Mouse (Mus musculus): ENCODE results near the gene Serinc2. TPM values are rescaled to one million over a fixed set of nuclear protein-coding genes. Genes with fewer than 3 reads are reported as not detected.

Serinc2 gene
- polyA plus RNA-seq, 1 experiment from 2014 or later: 10.8 TPM

DNA sequence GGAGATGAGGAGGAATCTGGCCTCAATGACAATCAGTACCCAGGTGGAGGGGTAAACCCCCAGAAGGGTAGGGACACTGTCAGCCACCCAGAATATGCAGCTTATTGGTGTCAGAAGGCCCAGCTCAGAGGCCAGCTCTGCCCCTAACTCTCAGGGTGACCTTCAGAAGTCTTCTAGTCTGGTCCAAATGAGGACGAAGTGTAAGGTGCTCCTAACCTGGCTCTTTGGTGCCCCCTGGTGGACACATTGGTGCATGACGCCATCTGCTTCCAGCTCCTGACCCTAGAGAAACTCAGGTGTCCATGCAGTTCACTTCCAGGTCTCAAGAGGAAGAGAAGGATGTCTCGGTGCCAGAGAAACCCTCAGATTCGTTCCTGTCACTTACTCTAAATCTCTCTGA lies 13.3 kb upstream of the Serinc2 start:
- no peak for ATAC-seq (replicated peaks; ENCODE audit: insufficient number of reproducible peaks, low FRiP score, low TSS enrichment)
- 4% methylated on average over 4 of the region's 4 CpGs for WGBS (ENCODE audit: insufficient replicate concordance)
- H3K9ac ChIP-seq (ENCODE audit: low read depth, low read length): no peak overlapping the region
- no peak overlapping the region for H3K4me3 ChIP-seq (ENCODE audit: low read depth, low read length)
- H3K9me3 ChIP-seq (replicated peaks; ENCODE audit: control insufficient read depth, low read length): no peaks in the 10 kb centered on the region
- 0 out of 2 replicates have a peak, but pooled peaks cover 3% of the 10 kb centered on the region for H3K27me3 ChIP-seq (ENCODE audit: control insufficient read depth, insufficient read depth, low read length)
- H3K27ac ChIP-seq (ENCODE audit: low read depth, low read length): no peak overlapping the region
- H3K36me3 ChIP-seq (ENCODE audit: control insufficient read depth, insufficient read depth, low read length): no peaks in the 10 kb centered on the region
- no peak overlapping the region for H3K4me2 ChIP-seq
- H3K4me1 ChIP-seq (ENCODE audit: control insufficient read depth, insufficient read depth, low read length): peaks cover 1% of the 10 kb centered on the region; the same call in 1 of the 2 replicates

- H3K4me1 ChIP-seq (ENCODE audit: control insufficient read depth, insufficient read depth, low read length): no peaks in the 10 kb centered on the region
- H3K9ac ChIP-seq (ENCODE audit: low read depth, low read length): no peak overlapping the region
- peaks cover 14% of the 10 kb centered on the region; the same call in 1 of the 2 replicates for H3K27me3 ChIP-seq (ENCODE audit: control insufficient read depth, insufficient read depth, low read length)
- no peak overlapping the region for H3K4me2 ChIP-seq
- WGBS (ENCODE audit: insufficient replicate concordance): 64% methylated on average over 3 of the region's 3 CpGs
- no peak overlapping the region for H3K4me3 ChIP-seq (ENCODE audit: low read depth, low read length)
- H3K27ac ChIP-seq (ENCODE audit: low read depth, low read length): no peak overlapping the region
- no peak for ATAC-seq (replicated peaks; ENCODE audit: insufficient number of reproducible peaks, low FRiP score, low TSS enrichment)
- no peaks in the 10 kb centered on the region for H3K9me3 ChIP-seq (replicated peaks; ENCODE audit: control insufficient read depth, low read length)
- H3K36me3 ChIP-seq (ENCODE audit: control insufficient read depth, insufficient read depth, low read length): no peaks in the 10 kb centered on the region
Observed at GRCm38 (mm10) chr4:130289824-130290223, 10.8 kb upstream of the Serinc2 start.

DNA sequence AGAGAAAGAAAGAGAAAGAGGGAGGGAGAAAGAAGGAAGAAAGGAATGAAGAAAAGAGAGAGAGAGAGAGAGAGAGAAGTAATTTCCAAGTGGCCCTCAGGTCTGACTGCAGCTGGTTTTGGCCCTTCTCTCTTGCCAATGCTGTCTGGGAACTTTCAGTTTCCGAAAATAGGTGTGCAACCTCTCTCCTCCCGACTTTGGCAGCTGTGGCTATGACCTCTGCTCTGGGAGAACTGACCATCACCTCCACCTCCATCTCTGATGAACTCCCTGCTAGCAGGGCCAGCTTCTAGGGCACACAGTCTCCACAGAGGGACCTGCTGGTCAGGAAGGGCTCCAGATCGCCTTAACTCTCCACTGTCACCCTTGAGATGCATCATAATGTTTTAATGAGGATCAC lies 7.5 kb upstream of the Serinc2 start:
- H3K4me1 ChIP-seq (ENCODE audit: control insufficient read depth, insufficient read depth, low read length): no peaks in the 10 kb centered on the region
- no peaks in the 10 kb centered on the region for H3K36me3 ChIP-seq (ENCODE audit: control insufficient read depth, insufficient read depth, low read length)
- WGBS (ENCODE audit: insufficient replicate concordance): 44% methylated on average over 3 of the region's 3 CpGs
- no peak overlapping the region for H3K27ac ChIP-seq (ENCODE audit: low read depth, low read length)
- H3K4me2 ChIP-seq: no peak overlapping the region
- peaks cover 15% of the 10 kb centered on the region; the same call in 1 of the 2 replicates for H3K27me3 ChIP-seq (ENCODE audit: control insufficient read depth, insufficient read depth, low read length)
- ATAC-seq (replicated peaks; ENCODE audit: insufficient number of reproducible peaks, low FRiP score, low TSS enrichment): no peak
- no peak overlapping the region for H3K9ac ChIP-seq (ENCODE audit: low read depth, low read length)
- no peak overlapping the region for H3K4me3 ChIP-seq (ENCODE audit: low read depth, low read length)
- H3K9me3 ChIP-seq (replicated peaks; ENCODE audit: control insufficient read depth, low read length): no peaks in the 10 kb centered on the region

GRCm38 (mm10) chr4:130283826-130284225 lies 4.8 kb upstream of the Serinc2 start:
- Histone ChIP-seq H3K4me1 (ENCODE audit: control insufficient read depth, insufficient read depth, low read length) (no peaks in the 10 kb centered on the region), H3K9ac (ENCODE audit: low read depth, low read length) (no peak overlapping the region), H3K9me3 (replicated peaks; ENCODE audit: control insufficient read depth, low read length) (no peaks in the 10 kb centered on the region), H3K4me3 (ENCODE audit: low read depth, low read length) (no peak overlapping the region), H3K4me2 (no peak overlapping the region), H3K27ac (ENCODE audit: low read depth, low read length) (no peak overlapping the region), H3K36me3 (ENCODE audit: control insufficient read depth, insufficient read depth, low read length) (no peaks in the 10 kb centered on the region), H3K27me3 (ENCODE audit: control insufficient read depth, insufficient read depth, low read length) (peaks cover 25% of the 10 kb centered on the region)
- 73% methylated on average over 9 of the region's 9 CpGs for WGBS (ENCODE audit: insufficient replicate concordance)
- ATAC-seq (replicated peaks; ENCODE audit: insufficient number of reproducible peaks, low FRiP score, low TSS enrichment): no peak

GRCm38 (mm10) chr4:130282856-130283255 lies 3.9 kb upstream of the Serinc2 start:
- no peaks in the 10 kb centered on the region for H3K36me3 ChIP-seq (ENCODE audit: control insufficient read depth, insufficient read depth, low read length)
- H3K9ac ChIP-seq (ENCODE audit: low read depth, low read length): no peak overlapping the region
- ATAC-seq (replicated peaks; ENCODE audit: insufficient number of reproducible peaks, low FRiP score, low TSS enrichment): no peak
- H3K9me3 ChIP-seq (replicated peaks; ENCODE audit: control insufficient read depth, low read length): no peaks in the 10 kb centered on the region
- H3K27ac ChIP-seq (ENCODE audit: low read depth, low read length): no peak overlapping the region
- H3K4me3 ChIP-seq (ENCODE audit: low read depth, low read length): no peak overlapping the region
- 71% methylated on average over 5 of the region's 5 CpGs for WGBS (ENCODE audit: insufficient replicate concordance)
- peaks cover 31% of the 10 kb centered on the region for H3K27me3 ChIP-seq (ENCODE audit: control insufficient read depth, insufficient read depth, low read length)
- no peaks in the 10 kb centered on the region for H3K4me1 ChIP-seq (ENCODE audit: control insufficient read depth, insufficient read depth, low read length)
- H3K4me2 ChIP-seq: no peak overlapping the region

DNA sequence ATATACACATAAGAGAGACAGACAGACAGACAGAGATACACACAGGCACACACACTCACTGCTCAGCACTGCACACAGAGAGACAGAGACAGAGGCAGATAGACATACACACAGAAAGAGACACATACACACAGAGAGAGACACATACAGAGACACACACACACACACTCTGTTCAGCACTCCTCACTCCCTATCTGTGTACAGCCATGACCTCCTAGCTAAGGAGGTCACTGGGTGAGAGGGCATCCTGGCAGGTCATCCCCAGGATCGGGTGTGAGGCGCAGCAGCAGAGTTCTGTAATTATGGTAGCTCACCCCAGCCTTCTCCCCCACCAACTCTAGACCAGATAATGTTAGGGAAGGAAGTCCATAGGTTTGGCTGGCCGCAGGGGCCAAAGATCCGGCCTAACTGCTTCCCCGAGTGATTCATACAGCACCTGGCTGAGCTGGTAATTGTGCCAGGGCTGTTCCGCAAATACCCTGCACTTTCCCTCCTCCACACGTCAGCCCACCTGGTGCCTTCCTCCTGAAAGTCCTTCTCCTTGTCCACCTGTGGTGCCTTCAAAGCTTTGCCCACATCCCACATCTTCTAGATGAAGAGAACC lies 2.3 kb downstream of the Serinc2 start:
- peaks cover 70% of the 10 kb centered on the region for H3K27me3 ChIP-seq (ENCODE audit: control insufficient read depth, insufficient read depth, low read length)
- WGBS (ENCODE audit: insufficient replicate concordance): 60% methylated on average over 7 of the region's 7 CpGs
- no peaks in the 10 kb centered on the region for H3K36me3 ChIP-seq (ENCODE audit: control insufficient read depth, insufficient read depth, low read length)

GRCm38 (mm10) chr4:130275823-130276105 lies 3.2 kb downstream of the Serinc2 start:
- H3K4me2 ChIP-seq: peak overlapping the region; percentile 97; the same call in 1 of the 2 replicates
- H3K27me3 ChIP-seq (ENCODE audit: control insufficient read depth, insufficient read depth, low read length): peaks cover 76% of the 10 kb centered on the region
- H3K9ac ChIP-seq (ENCODE audit: low read depth, low read length): no peak overlapping the region
- H3K4me3 ChIP-seq (ENCODE audit: low read depth, low read length): no peak overlapping the region
- 50% methylated on average over 5 of the region's 5 CpGs for WGBS (ENCODE audit: insufficient replicate concordance)
- H3K27ac ChIP-seq (ENCODE audit: low read depth, low read length): no peak overlapping the region
- H3K4me1 ChIP-seq (ENCODE audit: control insufficient read depth, insufficient read depth, low read length): peaks cover 17% of the 10 kb centered on the region
- H3K9me3 ChIP-seq (replicated peaks; ENCODE audit: control insufficient read depth, low read length): no peaks in the 10 kb centered on the region
- no peaks in the 10 kb centered on the region for H3K36me3 ChIP-seq (ENCODE audit: control insufficient read depth, insufficient read depth, low read length)
- no peak for ATAC-seq (replicated peaks; ENCODE audit: insufficient number of reproducible peaks, low FRiP score, low TSS enrichment)

More for the DNA sequence above, 2.3 kb downstream of the Serinc2 start:
- Histone ChIP-seq H3K4me1 (ENCODE audit: control insufficient read depth, insufficient read depth, low read length) (peaks cover 17% of the 10 kb centered on the region), H3K9ac (ENCODE audit: low read depth, low read length) (no peak overlapping the region), H3K27ac (ENCODE audit: low read depth, low read length) (no peak overlapping the region), H3K4me2 (no peak overlapping the region), H3K4me3 (ENCODE audit: low read depth, low read length) (no peak overlapping the region), H3K9me3 (replicated peaks; ENCODE audit: control insufficient read depth, low read length) (no peaks in the 10 kb centered on the region)
- ATAC-seq (replicated peaks; ENCODE audit: insufficient number of reproducible peaks, low FRiP score, low TSS enrichment): no peak

DNA sequence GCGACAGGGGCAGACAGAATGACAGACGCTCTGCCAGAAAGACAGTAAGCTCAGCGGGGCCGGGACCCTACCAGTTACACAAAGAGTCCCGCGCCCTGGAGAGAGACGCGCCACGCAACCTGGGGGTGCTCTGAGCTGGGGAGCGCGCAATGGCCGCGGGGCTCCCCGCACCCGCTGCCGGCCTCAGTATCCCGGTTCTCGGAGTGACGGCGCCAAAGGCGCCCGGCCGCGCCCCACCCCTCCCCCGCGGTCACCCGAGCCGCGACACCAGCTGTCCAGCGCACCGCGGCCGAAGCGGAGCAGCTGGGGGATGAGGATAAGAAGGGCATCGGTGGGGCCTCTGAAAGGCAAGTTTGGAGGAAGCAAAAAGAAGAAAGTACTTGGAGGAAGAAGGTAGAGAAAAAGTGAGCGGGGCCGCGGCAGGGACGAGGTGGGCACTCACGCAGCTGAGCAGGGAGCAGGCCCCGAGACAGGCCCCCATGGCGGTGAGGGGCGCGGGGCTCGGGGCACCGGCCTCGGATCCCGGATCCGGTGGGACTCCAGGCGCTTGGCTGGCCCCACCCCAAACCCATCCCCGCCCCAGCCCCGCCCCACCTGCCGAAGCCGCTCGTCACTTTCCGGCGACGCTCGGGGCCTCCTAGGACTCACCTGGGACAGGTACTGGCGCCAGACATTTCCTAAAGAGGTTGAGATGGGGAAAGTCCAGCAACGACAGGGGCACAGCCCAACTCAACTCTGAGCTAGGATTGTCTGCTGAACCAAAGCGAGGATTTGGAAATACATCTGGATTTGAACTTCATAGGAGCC lies 3.8 kb downstream of the Serinc2 start:
- no peak overlapping the region for H3K27ac ChIP-seq (ENCODE audit: low read depth, low read length)
- peak overlapping the region; percentile 56 for H3K4me3 ChIP-seq (ENCODE audit: low read depth, low read length)
- H3K36me3 ChIP-seq (ENCODE audit: control insufficient read depth, insufficient read depth, low read length): no peaks in the 10 kb centered on the region
- WGBS (ENCODE audit: insufficient replicate concordance): 1% methylated on average over 62 of the region's 62 CpGs
- H3K9me3 ChIP-seq (replicated peaks; ENCODE audit: control insufficient read depth, low read length): no peaks in the 10 kb centered on the region
- H3K4me1 ChIP-seq (ENCODE audit: control insufficient read depth, insufficient read depth, low read length): peaks cover 17% of the 10 kb centered on the region
- H3K27me3 ChIP-seq (ENCODE audit: control insufficient read depth, insufficient read depth, low read length): peaks cover 73% of the 10 kb centered on the region
- peak overlapping the region; percentile 62 for H3K9ac ChIP-seq (ENCODE audit: low read depth, low read length)
- ATAC-seq (replicated peaks; ENCODE audit: insufficient number of reproducible peaks, low FRiP score, low TSS enrichment): no peak
- H3K4me2 ChIP-seq: peak overlapping the region; percentile 97

Measured in heart, embryonic 11.5 days (tissue).